Mouse (Mus musculus) regulatory T cell (primary cell): ENCODE measurements at regions not wholly inside any gene's neighbourhood (a gene's known extent, or its start where the extent isn't known, plus 50 kb on each side); places are given as distances from the start of the nearest gene placed in this dataset.

Experiments
- in situ Hi-C: fragments of 300-600 bp; cut with MboI, MseI; formaldehyde crosslinking; loops from one replicate; pipeline ENCODE4 v1.15.1; 2025; ENCODE audit warnings: high pct_unique_total_duplicates

DNA sequence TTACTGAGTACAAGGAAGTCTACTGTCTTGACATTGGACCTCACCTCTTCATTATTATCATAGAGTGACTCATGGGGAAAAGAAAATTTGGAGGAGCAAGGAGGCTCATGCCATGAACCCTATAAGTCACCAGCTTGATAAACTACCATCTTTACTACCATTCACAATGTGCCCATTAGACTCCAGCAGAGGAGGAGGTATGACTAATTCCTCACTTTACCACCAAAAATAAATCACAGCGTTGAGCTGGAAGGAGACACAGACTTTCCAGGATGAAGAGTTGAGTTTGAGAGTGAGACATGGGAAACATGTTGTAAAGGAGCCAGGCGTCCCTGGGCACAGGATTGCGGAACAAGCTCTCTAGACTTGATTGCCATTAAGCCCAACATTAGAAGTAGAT is 195.0 kb upstream of the Mctp2 start:
- in situ Hi-C loops: no loop called here

DNA sequence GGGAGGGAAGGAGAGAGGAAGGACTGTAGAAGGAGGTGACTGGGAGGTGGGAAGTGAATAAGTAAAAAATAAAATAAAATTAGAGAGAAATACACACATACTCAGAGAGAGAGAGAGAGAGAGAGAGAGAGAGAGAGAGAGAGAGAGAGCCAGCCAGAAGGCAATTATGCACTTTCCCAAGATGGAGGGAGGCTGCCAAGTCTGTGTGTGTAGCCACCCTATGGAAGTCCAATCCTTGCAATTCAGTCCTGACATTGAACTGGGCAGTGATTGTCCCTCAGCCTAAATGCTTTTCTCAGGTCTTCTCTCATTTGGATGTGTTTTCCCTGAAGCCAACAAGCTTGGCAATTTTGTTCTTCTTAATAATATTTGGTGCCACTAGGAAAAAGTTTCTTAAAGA is 197.3 kb upstream of the Mctp2 start:
- in situ Hi-C loops: no loop called here

DNA sequence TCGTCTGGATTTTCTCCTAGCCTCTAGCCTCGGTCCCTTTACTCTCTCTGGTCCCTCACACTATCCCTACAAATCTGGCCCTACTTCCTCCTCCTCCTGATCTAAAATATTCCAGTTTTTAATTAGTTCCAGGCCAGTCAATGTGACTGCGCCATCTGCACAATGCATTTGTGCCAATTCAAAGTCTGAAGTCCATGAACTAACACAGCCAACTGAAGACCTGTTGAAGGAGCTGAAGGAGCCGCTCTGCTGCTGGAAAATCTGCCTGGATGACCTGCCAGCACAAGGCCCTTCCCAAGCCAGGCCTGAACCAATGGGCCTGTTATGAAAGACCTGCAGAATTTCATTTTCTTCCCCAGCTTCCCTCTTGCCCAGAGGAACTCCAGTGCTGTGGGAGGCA is 197.9 kb upstream of the Mctp2 start:
- in situ Hi-C loops: no loop called here

DNA sequence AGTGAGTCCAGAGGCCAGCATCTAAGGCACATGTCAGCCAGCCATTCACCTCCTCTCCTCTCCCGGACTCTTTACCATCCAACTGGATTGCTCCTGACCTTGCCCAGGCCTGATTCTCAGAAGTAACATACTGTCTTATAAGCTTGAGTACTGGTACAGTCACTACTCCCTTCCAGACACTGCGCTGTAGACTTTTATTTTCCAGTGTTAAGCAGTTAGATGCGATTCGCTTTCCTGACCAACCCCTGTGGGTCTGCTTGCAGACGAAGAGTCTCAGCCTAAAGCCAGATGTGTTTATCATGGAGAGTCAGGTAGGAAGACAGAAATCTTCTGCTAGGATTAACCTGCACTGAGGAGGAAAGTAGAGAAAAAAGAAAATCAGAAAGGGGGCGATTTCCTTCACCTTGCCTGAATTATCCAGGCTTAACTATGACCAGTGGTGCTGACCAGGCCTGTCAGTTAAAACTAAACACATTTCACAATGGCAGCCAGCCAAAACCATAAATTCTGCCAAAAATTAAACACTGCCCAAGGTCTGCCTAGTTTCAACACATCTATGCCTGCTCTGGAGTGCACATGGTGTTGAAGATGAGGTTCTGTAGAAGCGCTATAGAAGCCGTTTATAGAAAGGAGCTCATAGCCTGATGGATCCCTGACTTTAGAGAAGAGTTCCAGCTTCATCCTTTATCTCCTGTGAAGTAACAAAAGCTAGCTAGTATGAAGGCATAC is 199.5 kb upstream of the Mctp2 start:
- in situ Hi-C loops: no loop called here

DNA sequence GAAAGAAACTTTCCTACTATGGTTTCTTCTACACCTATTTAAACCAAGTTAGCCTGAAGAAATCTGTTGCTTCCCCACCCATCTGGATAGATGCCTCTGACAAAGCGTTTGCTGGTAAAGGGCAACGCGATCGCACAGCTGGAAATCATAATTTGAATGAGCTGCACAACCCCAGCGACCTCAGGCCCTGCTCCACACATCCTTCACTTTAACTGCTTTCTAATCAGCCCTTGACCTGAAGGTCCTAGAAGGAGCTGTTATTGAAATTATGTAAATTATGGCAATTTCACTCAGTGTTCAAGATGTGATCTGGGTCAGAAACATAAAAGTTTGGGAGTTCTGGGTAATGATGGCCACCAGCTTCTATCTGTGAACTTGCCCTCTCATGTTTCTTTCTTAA is 201.5 kb upstream of the Mctp2 start:
- in situ Hi-C loops: no loop called here

DNA sequence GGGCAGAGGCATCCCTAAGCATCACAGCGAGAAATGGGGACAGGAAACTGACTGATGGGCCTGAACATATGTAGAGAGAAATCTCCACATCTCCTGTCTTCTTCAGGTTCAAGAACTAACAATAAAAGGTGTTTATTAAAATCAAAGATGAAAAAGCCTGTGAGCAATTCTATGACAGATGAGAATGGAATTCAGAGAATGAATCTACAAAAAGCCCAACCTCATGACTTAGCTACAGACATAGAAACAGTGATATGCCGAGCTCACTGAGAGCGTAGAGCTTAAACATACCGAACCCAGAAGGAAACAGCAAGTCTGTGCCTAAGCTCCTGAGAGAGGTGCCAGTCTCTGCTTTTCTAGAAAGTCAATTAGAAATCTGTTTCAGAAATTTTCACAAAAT is 203.7 kb upstream of the Mctp2 start:
- in situ Hi-C loops: no loop called here

DNA sequence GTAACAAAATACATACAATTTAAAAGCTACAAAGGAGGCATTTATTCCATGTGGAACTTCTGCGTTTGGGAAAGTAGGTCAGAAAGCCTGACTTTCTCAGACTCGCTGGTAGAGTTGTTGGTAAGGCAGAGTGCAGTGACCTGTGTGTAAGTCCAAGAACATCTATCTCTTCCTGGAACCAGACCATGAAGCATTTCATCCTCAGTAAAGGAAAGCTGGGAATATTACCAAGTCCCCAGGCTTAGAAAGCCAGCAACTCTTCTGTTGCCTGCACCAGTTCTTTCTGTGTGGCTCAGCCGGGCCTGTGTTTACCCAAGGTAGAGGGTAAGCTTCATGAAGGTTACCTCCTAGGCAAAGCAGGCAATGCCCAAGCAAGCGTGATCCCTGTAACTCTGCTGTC is 207.0 kb upstream of the Mctp2 start:
- in situ Hi-C loops: no loop called here

DNA sequence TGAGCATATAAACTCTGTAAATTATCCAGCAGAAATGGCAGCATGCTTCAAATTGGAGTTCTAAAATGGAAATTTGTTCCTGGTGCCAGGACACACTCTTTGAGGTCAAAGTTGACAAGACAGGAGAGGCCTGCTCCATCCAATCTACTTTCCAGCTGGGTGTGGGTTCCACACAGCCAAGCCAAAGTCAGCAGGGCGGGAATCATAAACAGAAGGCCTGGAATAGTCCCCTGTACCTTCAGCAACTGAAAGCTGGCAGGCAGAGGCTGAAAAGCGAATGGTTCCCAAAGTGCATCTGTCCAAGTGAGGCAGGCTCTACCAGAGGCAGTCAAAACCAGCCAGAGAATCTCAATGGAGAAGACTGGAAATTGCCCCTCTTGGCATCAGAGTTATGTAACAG is 208.4 kb upstream of the Mctp2 start:
- in situ Hi-C loops: no loop called here

DNA sequence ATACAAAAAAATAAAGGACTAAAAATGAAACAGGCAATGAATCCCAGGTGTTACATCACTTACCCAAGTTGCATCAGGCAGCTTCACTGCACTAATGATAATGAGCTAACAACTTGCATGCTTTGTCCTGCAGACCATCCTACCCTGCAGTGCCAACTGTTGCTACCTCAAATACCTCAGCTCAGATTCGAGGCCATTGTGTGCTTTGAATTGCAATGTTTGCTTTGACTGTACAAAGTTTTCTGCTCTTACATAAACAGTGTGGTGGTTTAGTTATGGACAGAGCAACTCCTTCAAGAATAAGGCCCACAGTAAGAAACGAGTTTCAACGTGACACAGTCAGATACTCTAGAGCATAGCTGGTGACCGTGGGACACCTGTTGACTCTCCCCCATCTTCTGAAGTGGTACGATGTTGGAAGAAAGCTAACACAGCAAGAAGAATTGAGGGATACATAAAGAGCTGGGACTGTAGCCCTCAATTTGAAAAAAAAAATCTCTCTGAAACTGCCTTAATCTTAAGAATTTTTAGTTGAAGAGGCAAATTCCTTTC is 212.1 kb upstream of the Mctp2 start:
- in situ Hi-C loops: no loop called here

DNA sequence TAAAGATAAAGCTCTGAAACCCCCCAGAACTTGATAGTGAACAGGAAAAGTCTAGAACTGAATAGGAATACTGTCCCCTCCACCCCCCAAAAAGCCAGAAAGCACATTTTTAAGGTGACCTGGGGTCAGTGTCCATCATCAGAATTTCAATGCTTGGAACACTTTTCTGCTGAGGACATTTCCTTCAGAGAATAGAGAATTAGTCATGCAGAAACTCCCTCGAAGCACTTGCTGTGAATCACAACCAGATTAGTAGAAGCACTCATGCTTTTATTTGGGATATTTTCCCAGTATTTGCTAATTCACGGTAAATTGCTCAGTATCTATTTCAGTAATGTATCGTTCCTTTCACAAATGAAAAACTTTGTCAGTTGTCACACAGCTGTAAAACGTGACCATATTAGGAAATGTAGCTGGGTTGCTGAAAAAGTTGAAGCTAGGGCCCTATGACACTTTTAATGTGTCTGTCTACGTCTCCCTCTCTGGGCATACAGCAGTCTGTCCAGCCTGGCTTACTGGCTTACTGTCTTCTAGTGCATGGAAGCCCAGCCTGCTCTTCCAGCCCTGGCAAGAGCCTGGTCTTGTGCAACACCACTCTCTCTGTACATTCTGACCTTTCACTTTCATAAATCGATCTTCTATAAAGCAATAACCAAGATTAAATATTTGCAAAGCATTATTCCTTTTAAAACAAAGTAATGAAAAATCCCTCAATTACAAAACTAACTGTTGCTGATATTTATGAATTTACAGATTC is 213.1 kb upstream of the Mctp2 start:
- in situ Hi-C loops: no loop called here

DNA sequence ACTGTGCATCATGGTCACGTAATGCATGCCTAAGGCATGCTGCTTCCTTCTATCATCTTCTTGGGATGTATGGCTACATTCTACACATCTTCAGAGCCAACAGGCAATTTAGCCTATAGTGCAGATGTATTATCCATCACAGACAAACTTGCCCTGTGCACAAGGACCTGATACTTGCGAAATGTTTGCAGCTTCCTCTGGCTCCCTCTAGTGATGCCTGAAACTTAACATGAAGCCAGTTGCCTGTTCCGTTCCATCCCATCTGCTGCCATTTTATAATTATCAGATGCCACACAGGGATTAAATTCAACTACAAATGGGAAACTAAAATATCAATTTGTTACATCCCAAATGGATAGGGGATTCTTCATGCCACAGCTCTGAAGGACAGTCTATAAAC is 222.5 kb upstream of the Mctp2 start:
- in situ Hi-C loops: no loop called here

DNA sequence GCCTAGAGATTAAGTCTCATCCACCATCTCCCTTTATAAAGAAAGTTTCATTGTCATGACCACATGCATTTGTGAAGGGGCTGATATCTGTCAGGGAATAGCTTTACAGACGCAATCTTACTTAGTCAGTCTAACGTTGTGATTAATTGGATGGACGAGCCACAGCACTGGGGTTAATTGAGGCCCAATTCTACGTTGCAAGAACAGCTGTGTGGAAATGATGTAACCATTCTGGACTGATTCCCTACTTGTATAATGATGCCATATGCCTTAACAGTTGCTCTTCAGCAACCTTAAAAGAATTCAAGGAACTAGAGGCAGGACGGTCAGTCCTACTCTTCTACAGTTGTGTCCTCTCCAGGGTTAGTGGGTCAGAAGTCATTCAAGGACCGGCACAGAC is 231.9 kb upstream of the Mctp2 start:
- in situ Hi-C loops: no loop called here

DNA sequence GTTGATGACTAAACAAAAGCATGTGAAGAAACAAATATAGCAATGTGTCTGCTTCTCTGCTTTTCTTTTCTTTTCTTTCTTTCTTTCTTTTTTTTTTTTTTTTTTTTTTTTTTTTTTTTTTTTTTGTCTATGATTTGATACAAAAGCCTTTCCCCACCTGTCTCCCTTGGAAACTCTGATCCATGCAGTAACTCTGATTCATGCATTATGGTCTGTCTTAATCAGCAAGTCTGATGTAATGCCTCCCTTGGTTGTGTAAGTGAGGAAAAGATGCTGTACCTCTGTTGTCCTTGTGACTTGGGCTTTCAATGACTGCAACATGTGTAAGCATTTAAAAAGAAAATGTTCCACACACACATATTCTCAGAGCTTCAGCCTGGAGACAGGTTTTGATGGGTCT is 233.5 kb upstream of the Mctp2 start:
- in situ Hi-C loops: loop anchor here (5.0 kb wide), 1 partner anchor 298 kb away; no protein-coding TSS in a partner anchor

DNA sequence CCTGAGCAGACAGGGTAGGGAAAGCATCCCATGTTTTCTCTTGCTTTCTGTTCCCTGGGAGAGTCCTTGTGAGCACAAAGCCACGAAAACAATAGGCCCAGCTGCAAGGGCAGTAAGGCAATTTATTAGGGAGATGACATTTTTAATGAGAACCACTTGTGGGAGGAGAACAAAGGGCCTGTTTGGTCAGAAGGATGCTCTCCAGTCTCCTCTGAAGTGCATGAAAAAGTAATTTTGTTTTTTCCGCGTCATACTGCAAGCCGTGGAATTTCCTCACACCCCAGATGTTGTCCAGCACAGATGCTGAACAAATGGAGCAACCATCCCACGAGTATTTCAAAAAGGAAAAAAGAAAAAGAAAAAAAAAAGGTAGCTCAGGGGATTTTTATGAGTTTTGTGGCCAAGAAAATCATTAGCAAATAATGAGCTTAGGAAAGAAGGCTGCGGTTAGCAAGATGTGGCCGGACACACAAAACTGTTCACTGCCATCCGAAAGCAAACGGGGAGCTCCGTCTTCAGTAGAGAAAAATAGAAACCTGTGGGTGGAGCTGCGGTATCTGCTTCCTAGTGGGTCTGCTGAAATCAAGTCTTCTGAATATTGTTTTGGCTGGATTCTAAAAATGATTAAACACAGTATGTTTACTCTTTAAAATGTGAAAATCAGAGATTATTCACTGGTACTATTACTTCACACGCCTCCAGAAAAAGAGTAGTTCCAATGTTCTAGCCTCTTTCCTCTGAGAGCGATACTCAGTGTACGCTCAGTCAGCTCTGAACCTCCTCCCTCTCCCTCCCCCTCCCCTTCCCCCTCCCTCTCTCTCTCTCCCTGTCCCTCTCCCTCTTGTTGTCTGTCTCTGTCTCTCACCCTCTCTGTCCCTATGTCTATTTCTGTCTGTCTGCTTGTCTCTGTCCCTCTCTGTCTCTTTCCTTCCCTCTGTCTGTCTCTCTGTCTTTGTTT is 235.4 kb upstream of the Mctp2 start:
- in situ Hi-C loops: loop anchor here (5.0 kb wide), 1 partner anchor 299 kb away; no protein-coding TSS in a partner anchor

DNA sequence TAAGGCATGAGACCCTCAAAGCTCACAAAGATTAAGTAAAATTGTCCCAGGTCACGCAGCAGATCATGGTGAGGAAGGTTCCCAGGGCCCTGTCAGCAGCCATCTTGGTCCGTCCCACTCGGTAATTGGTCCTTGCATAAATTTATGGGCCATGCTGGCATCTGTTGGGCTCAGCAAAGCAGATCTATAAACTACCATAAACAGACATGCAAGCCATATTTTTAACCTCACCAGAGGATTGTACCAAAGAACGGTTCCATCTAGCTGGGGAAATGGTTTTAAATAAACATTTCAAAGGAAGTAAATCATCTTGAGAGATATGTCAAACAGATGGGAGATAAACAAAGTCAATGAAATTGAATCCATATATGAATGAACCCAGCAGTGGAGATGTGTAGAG is 237.1 kb upstream of the Mctp2 start:
- in situ Hi-C loops: loop anchor here (5.0 kb wide), 1 partner anchor 301 kb away; no protein-coding TSS in a partner anchor

DNA sequence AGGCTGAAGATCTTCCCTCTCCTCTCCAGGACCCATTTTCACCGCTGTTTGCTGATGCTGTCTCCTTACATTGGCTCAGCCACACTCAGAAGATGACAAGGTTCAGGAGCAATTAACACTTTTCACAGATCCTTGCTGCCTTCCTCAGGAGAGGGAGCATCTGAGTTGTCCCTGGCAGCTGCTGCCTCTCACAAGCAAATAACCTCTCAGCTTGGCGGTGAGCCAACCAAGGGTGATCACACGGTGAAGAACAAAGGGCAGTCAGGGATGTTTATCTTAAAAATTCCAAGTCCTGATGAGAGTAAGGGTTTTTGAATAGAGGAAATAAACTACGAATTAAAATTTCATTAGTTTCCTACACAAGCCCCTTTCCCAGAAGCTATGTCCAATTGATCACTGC is 237.5 kb upstream of the Mctp2 start:
- in situ Hi-C loops: loop anchor here (5.0 kb wide), 1 partner anchor 302 kb away; no protein-coding TSS in a partner anchor

DNA sequence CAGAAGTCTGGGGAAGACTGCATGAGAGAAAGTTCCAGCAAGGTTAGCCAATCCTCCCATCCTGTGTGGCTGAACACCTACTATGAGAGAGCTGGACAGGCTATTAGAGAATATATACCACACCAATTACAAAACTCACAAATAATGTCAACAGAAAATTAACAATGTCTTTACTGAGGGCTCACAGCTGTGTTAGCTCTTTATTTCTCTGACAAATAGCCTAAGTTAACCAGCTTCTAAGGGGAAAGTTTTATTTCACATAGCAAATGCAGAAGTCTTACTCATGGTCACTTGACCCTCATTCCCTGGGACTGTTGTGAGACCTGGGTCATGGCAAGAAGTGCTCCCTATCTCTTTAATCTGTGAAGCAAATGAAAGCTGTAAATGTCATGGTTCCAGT is 261.0 kb upstream of the Mctp2 start:
- in situ Hi-C loops: no loop called here

DNA sequence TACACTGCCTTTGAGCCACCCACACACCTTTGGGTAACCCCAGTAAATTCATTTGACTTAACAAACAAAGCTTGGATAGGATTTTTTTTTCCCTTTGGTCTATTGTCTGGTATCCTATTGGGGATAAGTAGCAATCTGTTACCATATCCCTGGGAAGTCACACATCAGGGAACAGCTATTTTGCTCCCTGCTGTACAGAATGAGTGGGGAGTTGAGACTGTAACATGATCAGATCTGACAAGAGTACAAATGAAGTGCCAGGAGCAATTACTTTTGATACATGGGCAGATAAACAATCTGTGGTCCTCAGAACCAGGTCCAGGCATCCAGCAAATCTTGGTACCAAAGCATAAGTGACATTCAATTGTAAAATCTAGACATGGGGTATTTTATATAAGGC is 262.8 kb upstream of the Mctp2 start:
- in situ Hi-C loops: no loop called here

DNA sequence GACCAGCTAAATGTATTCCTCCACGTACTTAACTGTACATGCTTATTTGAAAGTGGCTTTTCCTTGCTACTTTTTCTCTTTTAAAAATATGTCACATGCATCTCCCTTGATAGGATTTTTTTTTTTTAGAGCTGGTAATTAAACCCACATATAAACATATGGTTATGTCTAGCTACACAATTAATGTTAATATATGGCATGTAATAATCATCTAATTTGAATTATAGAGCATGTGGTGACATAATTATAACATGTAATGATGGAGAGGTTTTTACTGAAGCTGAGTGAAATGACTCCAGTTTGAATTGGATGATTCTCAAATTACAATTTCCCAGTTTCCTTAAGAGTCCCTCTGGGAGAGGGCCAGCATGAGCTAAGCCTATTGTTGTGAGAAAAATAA is 267.9 kb upstream of the Mctp2 start:
- in situ Hi-C loops: no loop called here

DNA sequence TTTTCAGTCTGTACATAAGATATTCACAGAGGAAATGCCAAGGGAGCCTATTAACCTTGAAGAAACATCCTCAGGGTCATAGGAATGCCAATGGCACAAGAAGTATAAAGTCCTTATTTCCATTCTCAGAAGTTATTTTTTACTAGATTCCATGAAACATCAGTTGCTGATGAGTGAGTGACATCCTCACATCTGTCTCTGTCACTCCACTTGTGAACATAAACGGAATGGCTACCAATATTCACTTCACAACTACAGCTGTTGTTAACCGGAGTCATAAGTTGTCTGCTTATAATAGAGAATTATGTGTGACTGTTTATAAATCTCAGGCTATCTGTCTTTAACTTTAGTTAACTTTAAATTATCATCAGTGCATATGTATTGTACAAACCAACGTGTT is 278.0 kb upstream of the Mctp2 start:
- in situ Hi-C loops: no loop called here

DNA sequence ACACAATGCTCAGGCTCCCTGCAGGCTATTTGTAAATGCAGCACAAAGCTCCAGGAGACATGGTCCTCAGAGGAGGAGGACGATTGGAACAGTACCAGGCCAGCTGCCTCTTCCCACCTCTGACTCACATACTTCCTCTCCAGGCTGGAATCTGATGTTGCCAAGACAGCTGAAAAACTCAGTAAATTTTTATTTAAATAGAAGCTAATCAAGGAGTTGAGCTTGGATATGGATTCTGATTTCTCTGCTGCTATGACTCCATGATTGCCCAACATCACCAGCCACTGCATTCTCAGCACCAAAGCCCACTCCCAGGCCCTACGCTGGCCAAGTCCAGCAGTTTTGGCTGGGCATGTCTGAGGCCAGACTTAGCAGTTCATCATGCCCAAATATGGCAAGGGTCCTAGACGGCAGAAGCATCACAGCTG is 282.8 kb upstream of the Mctp2 start:
- in situ Hi-C loops: no loop called here
